Mouse (Mus musculus) MEL (cell line): ENCODE measurements around the gene Nlrp6.

Experiments
- CTCF ChIP-seq, 3 experiments: IDR thresholded peaks in 2 of 3; conservative IDR thresholded peaks in 1 of 3; 2 replicates each; pipeline ENCODE4 v1.5.1; 2011 to 2012; ENCODE audit warnings: low read length in 3 of 3, low read depth in 2 of 3, mild to moderate bottlenecking in 2 of 3, improper control_type of control experiment in 1 of 3, inconsistent platforms in 1 of 3, mixed read lengths in 1 of 3, moderate library complexity in 1 of 3; ENCODE audit not compliant: control insufficient read depth in 1 of 3, insufficient read depth in 1 of 3, poor library complexity in 1 of 3, severe bottlenecking in 1 of 3
- EP300 ChIP-seq, 2 experiments: IDR thresholded peaks; 2 replicates each; pipeline ENCODE4 v1.6.1; 2011; ENCODE audit warnings: improper control_type of control experiment in 2 of 2, low read length in 2 of 2, low read depth in 1 of 2, mild to moderate bottlenecking in 1 of 2
- GATA1 ChIP-seq: IDR thresholded peaks from 2 replicates; pipeline ENCODE4 v1.6.1; 2011; ENCODE audit warnings: low read depth, low read length, improper control_type of control experiment
- POLR2A ChIP-seq, 2 experiments: IDR thresholded peaks; 2 replicates each; pipeline ENCODE4 v1.6.1; 2011 to 2012; ENCODE audit warnings: low read length in 2 of 2, mild to moderate bottlenecking in 2 of 2, control low read depth in 1 of 2, improper control_type of control experiment in 1 of 2, low read depth in 1 of 2, moderate library complexity in 1 of 2; ENCODE audit not compliant: control insufficient read depth in 1 of 2, insufficient read depth in 1 of 2, poor library complexity in 1 of 2
- USF1 ChIP-seq: IDR thresholded peaks from 2 replicates; pipeline ENCODE4 v1.6.1; 2014; ENCODE audit warnings: low read depth, mild to moderate bottlenecking, inconsistent platforms, low read length, improper control_type of control experiment, moderate library complexity

- no peak for TF ChIP-seq EP300 (IDR thresholded peaks at IDR 0.05; ENCODE audit: low read depth in 1 of 2, low read length in 2 of 2)
- TF ChIP-seq CTCF (IDR thresholded peaks at IDR 0.05 in 2 of 3, conservative IDR thresholded peaks at IDR 0.05 in 1 of 3; ENCODE audit: control insufficient read depth in 1 of 3, insufficient read depth in 1 of 3, low read depth in 2 of 3, low read length in 3 of 3, poor library complexity in 1 of 3, severe bottlenecking in 1 of 3), result no peak
- TF ChIP-seq POLR2A (IDR thresholded peaks at IDR 0.05; ENCODE audit: control insufficient read depth in 1 of 2, insufficient read depth in 1 of 2, low read depth in 1 of 2, low read length in 2 of 2, poor library complexity in 1 of 2), result no peak
- no peak for TF ChIP-seq GATA1
- TF ChIP-seq USF1, result no peak
These were observed 46.5 kb upstream of the Nlrp6 start for GRCm38 (mm10) chr7:140874224-140874623.
